Mouse (Mus musculus): ENCODE results near the gene Trpm6. TPM values are rescaled to one million over a fixed set of nuclear protein-coding genes. Genes with fewer than 3 reads are reported as not detected.

Gene Trpm6
- total and polyA plus RNA-seq, 3 experiments = 0.01 TPM; not detected in 2

GRCm38 (mm10) chr19:18889117-18889627 is 139.4 kb downstream of the Trpm6 start:
- Histone ChIP-seq H3K9me3 (replicated peaks; ENCODE audit: insufficient read depth, low read length) (no peaks in the 10 kb centered on the region), H3K4me3 (ENCODE audit: control insufficient read depth in 1 of 2, insufficient read depth in 1 of 2, low read depth in 2 of 2, low read length in 2 of 2) (no peak overlapping the region), H3K27me3 (ENCODE audit: control insufficient read depth in 1 of 2, insufficient read depth in 2 of 2, low read length in 2 of 2) (no peaks in the 10 kb centered on the region), H3K27ac (ENCODE audit: control insufficient read depth, low read depth, low read length) (no peak overlapping the region), H3K79me2 (ENCODE audit: control insufficient read depth, insufficient read depth, low read length, poor library complexity) (no peaks in the 10 kb centered on the region), H3K4me1 (ENCODE audit: control insufficient read depth in 1 of 2, insufficient read depth in 2 of 2, low read length in 2 of 2) (no peaks in the 10 kb centered on the region), H3K36me3 (ENCODE audit: control insufficient read depth in 1 of 2, insufficient read depth in 2 of 2, low read length in 2 of 2) (no peaks in the 10 kb centered on the region), H3K9ac (ENCODE audit: control insufficient read depth, low read depth, low read length, poor library complexity, severe bottlenecking) (no peak overlapping the region)
- TF ChIP-seq SMC3 (IDR thresholded peaks at IDR 0.05; ENCODE audit: low read depth, low read length) = no peak
- no peak for TF ChIP-seq NELFE (IDR thresholded peaks at IDR 0.05; ENCODE audit: low read depth, low read length)
- TF ChIP-seq CHD2 (IDR thresholded peaks at IDR 0.05; ENCODE audit: low read length) = no peak
- TF ChIP-seq POLR2A (IDR thresholded peaks at IDR 0.05; ENCODE audit: control insufficient read depth in 1 of 2, insufficient read depth in 1 of 2, low read depth in 1 of 2, low read length in 2 of 2, poor library complexity in 1 of 2) = no peak
- TF ChIP-seq JUND (IDR thresholded peaks at IDR 0.05; ENCODE audit: low read depth, low read length) = no peak
- no peak for TF ChIP-seq MEF2A (IDR thresholded peaks at IDR 0.05; ENCODE audit: extremely low read depth, insufficient replicate concordance, low read depth, low read length, poor library complexity, severe bottlenecking)
- TF ChIP-seq EP300 (IDR thresholded peaks at IDR 0.05; ENCODE audit: low read depth in 1 of 2, low read length in 2 of 2) = no peak
- no peak for TF ChIP-seq MYB (IDR thresholded peaks at IDR 0.05; ENCODE audit: low read depth, low read length)
- no peak for TF ChIP-seq GABPA (IDR thresholded peaks at IDR 0.05; ENCODE audit: low read depth, low read length)
- no peak for TF ChIP-seq KAT2A (conservative IDR thresholded peaks at IDR 0.05; ENCODE audit: low read depth, low read length)
- TF ChIP-seq MAFK (IDR thresholded peaks at IDR 0.05; ENCODE audit: borderline replicate concordance, low read depth, low read length) = no peak
- no peak for TF ChIP-seq RCOR1 (IDR thresholded peaks at IDR 0.05; ENCODE audit: low read depth, low read length)
- no peak for TF ChIP-seq ELF1 (IDR thresholded peaks at IDR 0.05; ENCODE audit: low read depth, low read length)
- TF ChIP-seq USF1 (IDR thresholded peaks at IDR 0.05; ENCODE audit: low read depth, low read length) = no peak
- TF ChIP-seq TCF12 (IDR thresholded peaks at IDR 0.05; ENCODE audit: low read depth, low read length) = no peak
- no peak for TF ChIP-seq ZKSCAN1 (IDR thresholded peaks at IDR 0.05; ENCODE audit: low read depth, low read length)
- no peak for TF ChIP-seq ZMIZ1 (IDR thresholded peaks at IDR 0.05; ENCODE audit: low read depth, low read length)
- TF ChIP-seq TBP (IDR thresholded peaks at IDR 0.05; ENCODE audit: low read depth, low read length) = no peak
- TF ChIP-seq CHD1 (IDR thresholded peaks at IDR 0.05; ENCODE audit: low read depth, low read length) = no peak
- no peak for TF ChIP-seq CTCF (IDR thresholded peaks at IDR 0.05 in 2 of 3, conservative IDR thresholded peaks at IDR 0.05 in 1 of 3; ENCODE audit: control insufficient read depth in 1 of 3, insufficient read depth in 1 of 3, low read depth in 2 of 3, low read length in 3 of 3, poor library complexity in 1 of 3, severe bottlenecking in 1 of 3)
- no peak for DNase-seq (ENCODE audit: low read depth, low spot score)

- TF ChIP-seq E2F4 (IDR thresholded peaks at IDR 0.05; ENCODE audit: borderline replicate concordance, low read depth, low read length) = no peak
- TF ChIP-seq POLR2A (IDR thresholded peaks at IDR 0.05; ENCODE audit: control insufficient read depth in 1 of 2, insufficient read depth in 1 of 2, low read depth in 1 of 2, low read length in 2 of 2, poor library complexity in 1 of 2) = no peak
- no peak for TF ChIP-seq ZKSCAN1 (IDR thresholded peaks at IDR 0.05; ENCODE audit: low read depth, low read length)
- no peak for TF ChIP-seq POLR2AphosphoS5 (IDR thresholded peaks at IDR 0.05; ENCODE audit: borderline replicate concordance, low read depth, low read length)
- TF ChIP-seq GATA1 (IDR thresholded peaks at IDR 0.05; ENCODE audit: low read depth, low read length) = no peak
- TF ChIP-seq JUND (IDR thresholded peaks at IDR 0.05; ENCODE audit: low read depth, low read length) = no peak
- no peak for TF ChIP-seq RAD21 (IDR thresholded peaks at IDR 0.05; ENCODE audit: low read depth, low read length)
- TF ChIP-seq ZMIZ1 (IDR thresholded peaks at IDR 0.05; ENCODE audit: low read depth, low read length) = no peak
- no peak for TF ChIP-seq CHD2 (IDR thresholded peaks at IDR 0.05; ENCODE audit: low read length)
- TF ChIP-seq ZC3H11A (IDR thresholded peaks at IDR 0.05; ENCODE audit: low read depth, low read length) = no peak
- TF ChIP-seq KAT2A (conservative IDR thresholded peaks at IDR 0.05; ENCODE audit: low read depth, low read length) = no peak
- DNase-seq (ENCODE audit: low read depth, low spot score) = no peak
- H3K9me3 ChIP-seq (replicated peaks; ENCODE audit: insufficient read depth, low read length) = no peaks in the 10 kb centered on the region
- no peaks in the 10 kb centered on the region for H3K27me3 ChIP-seq (ENCODE audit: control insufficient read depth in 1 of 2, insufficient read depth in 2 of 2, low read length in 2 of 2)
- H3K79me2 ChIP-seq (ENCODE audit: control insufficient read depth, insufficient read depth, low read length, poor library complexity) = no peaks in the 10 kb centered on the region
- no peaks in the 10 kb centered on the region for H3K36me3 ChIP-seq (ENCODE audit: control insufficient read depth in 1 of 2, insufficient read depth in 2 of 2, low read length in 2 of 2)
- H3K9ac ChIP-seq (ENCODE audit: control insufficient read depth, low read depth, low read length, poor library complexity, severe bottlenecking) = no peak overlapping the region
- H3K4me1 ChIP-seq (ENCODE audit: control insufficient read depth in 1 of 2, insufficient read depth in 2 of 2, low read length in 2 of 2) = no peaks in the 10 kb centered on the region
- H3K4me3 ChIP-seq (ENCODE audit: control insufficient read depth in 1 of 2, insufficient read depth in 1 of 2, low read depth in 2 of 2, low read length in 2 of 2) = no peak overlapping the region
- H3K27ac ChIP-seq (ENCODE audit: control insufficient read depth, low read depth, low read length) = no peak overlapping the region
Measured at GRCm38 (mm10) chr19:18889632-18890031, 139.8 kb downstream of the Trpm6 start.
